Mouse (Mus musculus) midbrain, embryonic 16.5 days (tissue): Measurements from ENCODE around the gene Cecr2. TPM values are rescaled to one million over a fixed set of nuclear protein-coding genes. Genes with fewer than 3 reads are reported as not detected.

Experiments used
- ATAC-seq: fragments of 200-750 bp; cut with Nextera tagmentation; 2 replicates; pipeline ENCODE4 v1.8.0; 2017; ENCODE audit warnings: moderate TSS enrichment
- H3K27ac ChIP-seq: fragments of 300-500 bp; sonication (generic); 2 replicates; pipeline ENCODE4 v1.5.1; 2014; ENCODE audit warnings: mild to moderate bottlenecking, low read length, mixed read lengths
- H3K27me3 ChIP-seq: fragments of 300-500 bp; sonication (generic); 2 replicates; pipeline ENCODE4 v1.6.1; 2014; ENCODE audit warnings: low read depth, low read length, mixed read lengths; ENCODE audit not compliant: control insufficient read depth, insufficient read depth
- H3K36me3 ChIP-seq: fragments of 300-500 bp; sonication (generic); 2 replicates; pipeline ENCODE4 v1.6.1; 2014; ENCODE audit warnings: mild to moderate bottlenecking, low read length, moderate library complexity, mixed read lengths; ENCODE audit not compliant: control insufficient read depth, insufficient read depth
- H3K4me1 ChIP-seq: fragments of 300-500 bp; sonication (generic); 2 replicates; pipeline ENCODE4 v1.6.1; 2014; ENCODE audit warnings: mild to moderate bottlenecking, low read length, mixed read lengths; ENCODE audit not compliant: control insufficient read depth, insufficient read depth
- H3K4me2 ChIP-seq: fragments of 300-500 bp; sonication (generic); 2 replicates; pipeline ENCODE4 v1.6.1; 2014; ENCODE audit warnings: mild to moderate bottlenecking, low read length, mixed read lengths
- H3K4me3 ChIP-seq: fragments of 300-500 bp; sonication (generic); 2 replicates; pipeline ENCODE4 v1.5.1; 2014; ENCODE audit warnings: low read depth, mild to moderate bottlenecking, low read length, moderate library complexity, mixed read lengths
- H3K9ac ChIP-seq: fragments of 300-500 bp; sonication (generic); 2 replicates; pipeline ENCODE4 v1.6.1; 2014; ENCODE audit warnings: low read depth, low read length, mixed read lengths
- H3K9me3 ChIP-seq: fragments of 300-500 bp; sonication (generic); replicated peaks from 2 replicates; pipeline ENCODE4 v1.6.1; 2014; ENCODE audit warnings: mild to moderate bottlenecking, low read length, mixed read lengths; ENCODE audit not compliant: control insufficient read depth, poor library complexity, severe bottlenecking
- WGBS: fragments of 180-500 bp; shearing (Covaris S2); extraction: QIAGEN DNeasy Blood & Tissue Kit; methylation state at CpG from one replicate; pipeline ENCODE4 v1.1.7; 2014; 5-methylcytosine and 5-hydroxymethylcytosine counted together
- polyA plus RNA-seq: library from polyadenylated mRNA; unstranded; fragments of >200 nt; fragmentation: Nextera tagmentation; extraction: Ambion mirVana; gene quantifications from 2 replicates; pipeline ENCODE4 v1.2.1, GENCODE M21; 2015

Gene Cecr2
- polyA plus RNA-seq, 1 experiment from 2014 or later = 1.3 TPM

- H3K36me3 ChIP-seq = no peaks in the 10 kb centered on the region
- WGBS = 96% methylated on average over 3 of the region's 3 CpGs
- H3K9ac ChIP-seq = no peak overlapping the region
- no peaks in the 10 kb centered on the region for H3K27me3 ChIP-seq
- no peak for ATAC-seq
- H3K4me1 ChIP-seq = no peaks in the 10 kb centered on the region
- H3K27ac ChIP-seq = no peak overlapping the region
- no peaks in the 10 kb centered on the region for H3K9me3 ChIP-seq
- no peak overlapping the region for H3K4me2 ChIP-seq
- H3K4me3 ChIP-seq = no peak overlapping the region
Observed at GRCm38 (mm10) chr6:120684750-120685149, 18.6 kb downstream of the Cecr2 start.

DNA sequence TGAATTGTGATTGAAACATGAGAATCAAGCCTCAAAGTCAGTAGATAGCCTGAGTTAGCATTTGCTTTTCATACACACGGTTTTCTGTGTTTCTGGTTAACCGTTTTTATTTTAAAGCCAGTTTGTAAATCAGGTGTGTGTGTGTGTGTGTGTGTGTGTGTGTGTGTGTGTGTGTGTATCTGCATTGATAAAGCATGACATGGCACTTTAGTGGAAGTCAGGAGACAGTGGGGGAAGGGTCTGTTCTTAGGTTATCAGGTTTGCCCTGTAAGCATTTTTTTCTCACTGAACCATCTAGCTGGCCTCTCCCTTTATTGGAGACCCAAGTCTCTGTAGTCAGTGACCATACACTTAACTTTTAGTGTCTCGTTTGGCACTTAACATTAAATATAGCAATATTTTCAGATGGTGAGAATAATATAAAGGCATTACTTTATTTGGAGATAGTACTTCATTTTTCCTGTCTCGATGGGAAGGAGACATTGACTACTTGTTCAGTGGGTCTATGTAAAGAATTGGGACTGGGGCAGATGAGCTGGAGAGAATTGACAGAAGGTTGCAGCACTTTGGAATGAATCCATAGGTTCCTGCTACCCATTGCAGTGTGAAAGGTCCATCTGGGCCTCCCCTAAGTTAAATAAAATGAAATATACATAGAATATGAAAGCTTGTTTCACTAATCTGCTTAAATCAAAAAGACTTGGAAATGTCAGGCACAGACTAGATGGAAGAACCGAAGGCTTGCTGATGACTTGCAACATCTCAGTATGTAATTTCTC lies 20.9 kb downstream of the Cecr2 start:
- no peak for ATAC-seq
- no peak overlapping the region for H3K9ac ChIP-seq
- H3K36me3 ChIP-seq = no peaks in the 10 kb centered on the region
- no peak overlapping the region for H3K4me2 ChIP-seq
- H3K9me3 ChIP-seq = no peaks in the 10 kb centered on the region
- WGBS = 95% methylated on average over 5 of the region's 5 CpGs
- no peak overlapping the region for H3K27ac ChIP-seq
- no peaks in the 10 kb centered on the region for H3K4me1 ChIP-seq
- no peak overlapping the region for H3K4me3 ChIP-seq
- no peaks in the 10 kb centered on the region for H3K27me3 ChIP-seq

- Histone ChIP-seq H3K36me3 (no peaks in the 10 kb centered on the region), H3K27ac (no peak overlapping the region), H3K9ac (no peak overlapping the region), H3K4me3 (no peak overlapping the region), H3K4me1 (no peaks in the 10 kb centered on the region), H3K4me2 (no peak overlapping the region), H3K27me3 (no peaks in the 10 kb centered on the region), H3K9me3 (no peaks in the 10 kb centered on the region)
- 13% methylated on average over 4 of the region's 4 CpGs for WGBS
- ATAC-seq = no peak
Observed at GRCm38 (mm10) chr6:120700221-120700620, 34.1 kb downstream of the Cecr2 start.

DNA sequence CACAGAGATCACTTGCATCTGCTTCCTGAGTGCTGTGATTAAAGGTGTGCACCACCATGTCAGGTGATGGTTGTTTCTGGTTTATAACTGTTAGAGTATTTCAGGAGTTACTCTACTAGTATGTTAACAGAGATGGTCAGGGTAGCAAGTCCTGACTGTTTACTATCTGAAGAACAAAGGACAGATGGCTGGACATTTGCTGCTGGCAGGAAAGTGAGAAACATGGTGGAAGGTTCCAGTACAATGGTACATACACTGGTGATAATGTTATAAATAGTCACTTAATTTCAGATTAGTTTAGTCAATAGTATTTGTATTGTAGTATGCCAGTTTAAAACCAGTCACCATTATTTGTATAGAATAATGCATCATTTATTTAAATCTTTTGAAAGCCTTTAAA lies 38.2 kb downstream of the Cecr2 start:
- no peak overlapping the region for H3K9ac ChIP-seq
- no peaks in the 10 kb centered on the region for H3K4me1 ChIP-seq
- H3K27me3 ChIP-seq = no peaks in the 10 kb centered on the region
- no peaks in the 10 kb centered on the region for H3K9me3 ChIP-seq
- ATAC-seq = no peak
- no peak overlapping the region for H3K27ac ChIP-seq
- H3K4me3 ChIP-seq = no peak overlapping the region
- no peaks in the 10 kb centered on the region for H3K36me3 ChIP-seq
- H3K4me2 ChIP-seq = no peak overlapping the region

DNA sequence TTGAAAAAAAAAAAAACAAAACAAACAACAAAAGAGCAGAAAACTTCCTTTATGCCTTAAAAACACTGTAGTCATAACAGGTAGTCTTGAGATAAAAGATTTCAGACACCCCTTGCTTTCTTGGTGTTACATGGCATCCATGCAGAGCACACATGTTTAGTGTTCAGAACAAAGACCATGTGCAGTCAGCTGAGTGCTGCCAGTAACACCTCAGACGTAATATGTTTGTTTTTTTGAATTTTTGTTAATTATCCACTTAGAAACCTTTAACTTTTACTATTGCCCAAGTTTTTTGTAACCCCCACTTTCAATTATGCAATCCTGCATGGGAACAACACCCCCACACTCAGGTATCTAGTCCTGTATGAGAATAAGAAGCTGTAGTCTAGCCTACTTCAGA lies 42.6 kb downstream of the Cecr2 start:
- H3K4me1 ChIP-seq = no peaks in the 10 kb centered on the region
- H3K4me3 ChIP-seq = no peak overlapping the region
- no peak for ATAC-seq
- WGBS = 55% methylated on average over 1 of the region's 1 CpGs
- no peak overlapping the region for H3K4me2 ChIP-seq
- H3K36me3 ChIP-seq = no peaks in the 10 kb centered on the region
- H3K27ac ChIP-seq = no peak overlapping the region
- H3K9ac ChIP-seq = no peak overlapping the region
- no peaks in the 10 kb centered on the region for H3K27me3 ChIP-seq
- H3K9me3 ChIP-seq = no peaks in the 10 kb centered on the region

- 59% methylated on average over 3 of the region's 3 CpGs for WGBS
- Histone ChIP-seq H3K4me1 (peaks cover 4% of the 10 kb centered on the region), H3K27me3 (no peaks in the 10 kb centered on the region), H3K4me3 (no peak overlapping the region), H3K36me3 (no peaks in the 10 kb centered on the region), H3K4me2 (no peak overlapping the region), H3K9ac (no peak overlapping the region), H3K9me3 (no peaks in the 10 kb centered on the region), H3K27ac (no peak overlapping the region)
- no peak for ATAC-seq
Observed at GRCm38 (mm10) chr6:120714806-120715205, 48.6 kb downstream of the Cecr2 start.

GRCm38 (mm10) chr6:120715227-120715626 lies 49.1 kb downstream of the Cecr2 start:
- H3K36me3 ChIP-seq = no peaks in the 10 kb centered on the region
- peaks cover 4% of the 10 kb centered on the region for H3K4me1 ChIP-seq
- no peaks in the 10 kb centered on the region for H3K27me3 ChIP-seq
- no peak overlapping the region for H3K27ac ChIP-seq
- H3K9ac ChIP-seq = no peak overlapping the region
- H3K4me3 ChIP-seq = no peak overlapping the region
- no peak overlapping the region for H3K4me2 ChIP-seq
- no peak for ATAC-seq
- H3K9me3 ChIP-seq = no peaks in the 10 kb centered on the region
- WGBS = 60% methylated on average over 5 of the region's 5 CpGs

DNA sequence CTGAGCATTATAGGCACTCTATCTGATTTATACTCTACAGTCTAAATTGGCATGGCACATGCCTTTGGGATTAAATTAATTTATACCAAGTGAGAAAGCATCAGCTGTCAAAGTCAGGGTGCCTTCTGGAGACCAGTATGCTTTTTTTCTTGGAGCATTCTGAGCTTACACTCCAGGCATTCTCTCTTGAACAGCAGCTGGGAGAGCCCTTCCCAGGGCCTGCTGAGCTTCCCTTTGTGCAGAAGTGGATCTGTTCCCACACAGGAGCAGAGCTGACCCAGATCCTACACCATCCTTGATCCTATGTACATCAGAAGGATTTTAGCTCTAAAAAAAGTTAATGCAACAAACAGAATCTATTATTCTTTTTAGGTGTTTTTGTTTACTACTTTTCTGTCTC lies 49.7 kb downstream of the Cecr2 start:
- Histone ChIP-seq H3K4me2 (no peak overlapping the region), H3K9ac (no peak overlapping the region), H3K4me1 (peaks cover 4% of the 10 kb centered on the region), H3K4me3 (no peak overlapping the region), H3K36me3 (no peaks in the 10 kb centered on the region), H3K27ac (no peak overlapping the region), H3K27me3 (no peaks in the 10 kb centered on the region), H3K9me3 (no peaks in the 10 kb centered on the region)
- no peak for ATAC-seq

GRCm38 (mm10) chr6:120716531-120716984 lies 50.4 kb downstream of the Cecr2 start:
- Histone ChIP-seq H3K27me3 (no peaks in the 10 kb centered on the region), H3K4me1 (peaks cover 4% of the 10 kb centered on the region), H3K4me3 (no peak overlapping the region), H3K27ac (0 out of 2 replicates have a peak overlapping the region, but pooled peaks have one; percentile 32), H3K36me3 (no peaks in the 10 kb centered on the region), H3K9ac (no peak overlapping the region), H3K4me2 (no peak overlapping the region), H3K9me3 (no peaks in the 10 kb centered on the region)
- ATAC-seq = no peak
- WGBS = 1% methylated on average over 4 of the region's 4 CpGs
